Mouse (Mus musculus) ES-Bruce4 (cell line): ENCODE results near the gene Ap1s2. TPM values are rescaled to one million over a fixed set of nuclear protein-coding genes. Genes with fewer than 3 reads are reported as not detected.

ENCODE experiments used
- H3K27ac ChIP-seq: 2 replicates; pipeline ENCODE4 v1.5.1; 2012; ENCODE audit warnings: low read length, inconsistent platforms; ENCODE audit not compliant: insufficient read depth
- H3K27me3 ChIP-seq: 2 replicates; pipeline ENCODE4 v1.6.1; 2012; ENCODE audit warnings: mild to moderate bottlenecking, low read length, inconsistent platforms; ENCODE audit not compliant: control insufficient read depth, poor library complexity, insufficient read depth, severe bottlenecking
- H3K36me3 ChIP-seq: 2 replicates; pipeline ENCODE4 v1.6.1; 2012; ENCODE audit warnings: inconsistent platforms, mild to moderate bottlenecking, low read length, moderate library complexity; ENCODE audit not compliant: control insufficient read depth, poor library complexity, insufficient read depth, severe bottlenecking
- H3K4me1 ChIP-seq: one replicate; pipeline ENCODE4 v1.8.1; 2011; ENCODE audit warnings: low read length; ENCODE audit not compliant: control insufficient read depth, insufficient read depth
- H3K4me3 ChIP-seq: 2 replicates; pipeline ENCODE4 v1.5.1; 2011; ENCODE audit warnings: low read depth, mild to moderate bottlenecking, low read length
- H3K9ac ChIP-seq: 2 replicates; pipeline ENCODE4 v1.6.1; 2012; ENCODE audit warnings: low read depth, mild to moderate bottlenecking, inconsistent platforms; ENCODE audit not compliant: poor library complexity, severe bottlenecking
- H3K9me3 ChIP-seq: replicated peaks from 2 replicates; pipeline ENCODE4 v1.6.1; 2012; ENCODE audit warnings: mild to moderate bottlenecking, low read length, inconsistent platforms; ENCODE audit not compliant: control insufficient read depth, poor library complexity, insufficient read depth, severe bottlenecking
- CTCF ChIP-seq: IDR thresholded peaks from one replicate; pipeline ENCODE4 v1.8.1; 2011; ENCODE audit warnings: low read depth, low read length
- EP300 ChIP-seq: IDR thresholded peaks from 2 replicates; pipeline ENCODE4 v1.6.1; 2011; ENCODE audit warnings: low read depth, low read length; ENCODE audit not compliant: insufficient read depth
- POLR2A ChIP-seq: IDR thresholded peaks from one replicate; pipeline ENCODE4 v1.8.1; 2011; ENCODE audit warnings: low read length; ENCODE audit not compliant: insufficient read depth
- polyA plus RNA-seq: library from polyadenylated mRNA; stranded (reverse); fragments of >200 nt; gene quantifications from 2 replicates; pipeline ENCODE4 v1.2.4, GENCODE M21; 2011; ENCODE audit warnings: low read depth; ENCODE audit not compliant: missing spikeins, insufficient read depth, insufficient read length

Gene Ap1s2
- polyA plus RNA-seq, 1 experiment = 27.1 TPM

DNA sequence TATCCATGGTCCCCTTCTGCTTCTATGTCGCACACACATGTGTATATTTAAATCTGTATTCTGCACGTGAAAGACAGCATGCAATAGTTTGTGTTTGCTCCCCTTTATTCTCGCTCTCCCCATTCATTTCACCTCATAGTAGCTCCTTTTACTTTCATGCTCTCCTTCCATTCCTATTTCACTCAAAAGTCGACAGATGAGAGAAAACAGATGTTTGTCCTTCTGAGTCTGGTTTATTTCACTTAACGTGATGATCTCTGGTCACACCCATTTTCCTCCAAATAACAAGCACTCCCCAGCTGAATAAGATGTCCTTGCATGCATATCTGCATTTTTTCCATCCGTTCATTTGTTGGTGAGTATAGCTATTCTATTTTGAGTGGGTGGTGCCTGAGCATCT, 29.8 kb upstream of the Ap1s2 start:
- Histone ChIP-seq H3K4me1 (no peaks in the 10 kb centered on the region), H3K4me3 (no peak overlapping the region), H3K36me3 (no peaks in the 10 kb centered on the region), H3K27me3 (no peaks in the 10 kb centered on the region), H3K9me3 (no peaks in the 10 kb centered on the region), H3K27ac (no peak overlapping the region), H3K9ac (no peak overlapping the region)
- TF ChIP-seq POLR2A (no peak), CTCF (no peak), EP300 (no peak)

DNA sequence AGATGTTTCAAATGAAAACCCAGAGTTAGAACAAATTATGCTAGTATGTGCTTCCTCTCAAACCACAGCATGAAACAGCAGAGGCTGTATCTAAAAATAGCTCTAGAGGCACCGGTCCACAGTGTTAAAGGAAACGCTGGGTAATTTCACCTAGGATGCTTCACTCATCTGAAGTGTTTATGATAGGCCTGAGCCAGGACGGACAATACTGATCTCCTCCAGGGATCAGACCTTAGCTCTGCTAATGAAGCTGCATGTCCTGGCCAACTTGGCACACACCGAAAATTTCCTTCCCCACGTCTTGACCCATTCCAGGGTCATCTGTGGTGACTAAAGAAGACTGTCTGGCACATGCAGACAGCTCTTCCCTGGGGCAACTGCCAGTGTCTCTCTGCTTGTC, 29.4 kb upstream of the Ap1s2 start:
- H3K9ac ChIP-seq = no peak overlapping the region
- H3K27me3 ChIP-seq = no peaks in the 10 kb centered on the region
- no peaks in the 10 kb centered on the region for H3K36me3 ChIP-seq
- H3K4me3 ChIP-seq = no peak overlapping the region
- no peak overlapping the region for H3K27ac ChIP-seq
- H3K9me3 ChIP-seq = no peaks in the 10 kb centered on the region
- no peaks in the 10 kb centered on the region for H3K4me1 ChIP-seq
- no peak for TF ChIP-seq CTCF
- no peak for TF ChIP-seq POLR2A
- TF ChIP-seq EP300 = no peak

DNA sequence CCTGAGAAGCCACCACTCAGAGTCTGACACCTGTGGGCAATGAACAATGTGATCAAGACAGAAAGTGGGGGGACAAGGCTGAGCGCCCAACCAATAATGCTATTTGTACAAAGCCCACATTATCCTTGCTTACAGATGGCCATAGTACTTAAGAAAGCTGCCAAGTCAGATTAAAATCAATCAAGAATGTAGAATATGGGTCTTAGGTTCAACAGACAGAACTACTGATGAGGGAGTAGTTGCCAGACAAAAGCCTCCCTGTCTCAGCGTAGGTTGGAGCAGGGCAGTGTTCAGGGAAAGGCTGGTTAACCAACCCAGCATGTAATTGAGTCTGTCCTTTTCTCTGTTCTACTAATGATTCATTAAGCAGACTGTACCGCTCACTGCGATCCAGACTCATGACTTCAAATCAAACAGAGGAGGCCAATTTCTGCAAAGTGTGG, 23.3 kb upstream of the Ap1s2 start:
- no peak overlapping the region for H3K4me3 ChIP-seq
- TF ChIP-seq POLR2A (no peak), CTCF (no peak), EP300 (no peak)
- no peak overlapping the region for H3K27ac ChIP-seq
- H3K4me1 ChIP-seq = no peaks in the 10 kb centered on the region
- H3K36me3 ChIP-seq = no peaks in the 10 kb centered on the region
- no peaks in the 10 kb centered on the region for H3K9me3 ChIP-seq
- no peaks in the 10 kb centered on the region for H3K27me3 ChIP-seq
- no peak overlapping the region for H3K9ac ChIP-seq

DNA sequence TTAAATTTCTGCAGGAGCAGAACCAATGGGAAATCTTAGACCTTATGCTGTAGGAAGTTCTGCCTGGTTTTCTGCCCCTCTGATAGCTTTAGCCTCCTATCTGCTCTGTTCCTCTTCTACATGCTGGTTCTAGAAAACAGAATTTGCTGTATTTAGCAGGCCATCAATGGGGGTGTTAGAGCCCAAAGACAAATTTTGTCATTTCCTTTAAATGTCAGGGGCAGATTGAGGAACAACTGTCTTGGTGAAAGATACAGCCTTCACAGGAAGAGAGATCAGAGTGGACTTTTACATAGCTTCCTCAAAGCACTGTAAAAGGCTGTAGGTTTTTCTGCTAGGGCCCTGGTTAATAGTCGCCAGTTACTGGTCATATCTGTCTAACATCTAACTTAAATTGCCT, 11.5 kb upstream of the Ap1s2 start:
- Histone ChIP-seq H3K9me3 (no peaks in the 10 kb centered on the region), H3K36me3 (no peaks in the 10 kb centered on the region), H3K27me3 (no peaks in the 10 kb centered on the region), H3K4me3 (no peak overlapping the region), H3K9ac (no peak overlapping the region), H3K27ac (no peak overlapping the region), H3K4me1 (no peaks in the 10 kb centered on the region)
- TF ChIP-seq CTCF (no peak), EP300 (no peak), POLR2A (no peak)

DNA sequence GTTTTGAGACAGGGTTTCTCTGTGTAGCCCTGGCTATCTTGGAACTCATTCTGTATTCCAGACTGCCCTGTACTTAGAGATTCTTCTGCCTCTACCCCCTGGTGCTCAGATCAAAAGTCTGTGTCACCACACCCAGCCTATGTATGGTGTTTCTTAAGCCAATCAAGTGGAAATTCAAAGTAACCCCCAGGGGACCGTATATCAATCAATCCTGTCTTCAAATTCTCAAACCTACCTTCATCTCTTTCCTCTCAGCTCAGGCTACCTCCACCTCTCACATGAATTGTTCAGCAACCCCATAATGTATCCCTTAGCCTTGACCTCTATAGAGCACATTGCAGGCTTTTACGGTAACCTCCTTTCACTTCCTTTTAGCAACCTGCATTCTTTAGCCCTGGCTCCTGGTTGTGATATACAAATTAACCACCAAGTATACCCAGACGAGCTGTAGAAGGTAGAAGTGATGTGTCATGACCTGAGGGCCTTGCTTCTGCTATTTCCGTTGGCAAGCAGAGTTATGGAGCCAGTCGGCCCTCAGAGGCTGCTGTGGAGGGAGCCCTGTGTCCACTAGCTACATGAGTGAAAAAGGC, 9.3 kb upstream of the Ap1s2 start:
- no peak overlapping the region for H3K4me3 ChIP-seq
- no peaks in the 10 kb centered on the region for H3K27me3 ChIP-seq
- TF ChIP-seq POLR2A = no peak
- TF ChIP-seq EP300 = no peak
- TF ChIP-seq CTCF = no peak
- H3K4me1 ChIP-seq = no peaks in the 10 kb centered on the region
- no peak overlapping the region for H3K9ac ChIP-seq
- H3K9me3 ChIP-seq = no peaks in the 10 kb centered on the region
- H3K36me3 ChIP-seq = no peaks in the 10 kb centered on the region
- no peak overlapping the region for H3K27ac ChIP-seq

DNA sequence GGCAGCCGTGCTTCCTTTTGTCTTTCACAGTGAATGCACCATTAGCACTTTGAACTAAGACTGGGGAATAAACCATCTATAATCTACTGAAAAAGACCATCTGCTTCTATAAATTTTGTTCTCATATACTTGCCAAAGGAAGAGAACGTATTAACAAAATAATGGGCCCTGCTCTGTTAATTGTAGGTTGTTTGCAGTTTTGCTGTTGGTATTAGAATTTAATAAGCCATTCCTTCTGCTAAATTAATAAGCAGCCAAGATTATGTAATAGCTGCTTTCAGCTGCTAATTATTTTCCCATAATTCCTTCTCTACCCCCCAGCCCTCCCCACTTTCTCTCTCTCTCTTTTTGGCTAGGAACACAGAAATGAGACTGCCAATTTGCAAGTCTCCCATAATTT, 2.0 kb upstream of the Ap1s2 start:
- Histone ChIP-seq H3K9me3 (no peaks in the 10 kb centered on the region), H3K4me3 (no peak overlapping the region), H3K36me3 (no peaks in the 10 kb centered on the region), H3K9ac (no peak overlapping the region), H3K4me1 (no peaks in the 10 kb centered on the region), H3K27ac (no peak overlapping the region), H3K27me3 (no peaks in the 10 kb centered on the region)
- TF ChIP-seq POLR2A (no peak), EP300 (no peak)
